Mouse (Mus musculus): ENCODE results near the gene Cks1b. TPM values are rescaled to one million over a fixed set of nuclear protein-coding genes. Genes with fewer than 3 reads are reported as not detected.
"Not testable (repeated sequence)": the region's sequence is repeated elsewhere in the genome, so short reads cannot be mapped to it uniquely, and the experiment has no call there.

Cks1b gene
- total RNA-seq, 4 experiments from 2014 or later: 2.4 to 3.5 (median 2.8) TPM

- not testable (repeated sequence) for DNase-seq (ENCODE audit: low spot score in 2 of 2)
Measured at GRCm38 (mm10) chr3:89429021-89429420, 10.8 kb upstream of the Cks1b start.

- no peak for DNase-seq (ENCODE audit: low spot score in 2 of 2)
Measured at GRCm38 (mm10) chr3:89425876-89426275, 7.7 kb upstream of the Cks1b start.

DNA sequence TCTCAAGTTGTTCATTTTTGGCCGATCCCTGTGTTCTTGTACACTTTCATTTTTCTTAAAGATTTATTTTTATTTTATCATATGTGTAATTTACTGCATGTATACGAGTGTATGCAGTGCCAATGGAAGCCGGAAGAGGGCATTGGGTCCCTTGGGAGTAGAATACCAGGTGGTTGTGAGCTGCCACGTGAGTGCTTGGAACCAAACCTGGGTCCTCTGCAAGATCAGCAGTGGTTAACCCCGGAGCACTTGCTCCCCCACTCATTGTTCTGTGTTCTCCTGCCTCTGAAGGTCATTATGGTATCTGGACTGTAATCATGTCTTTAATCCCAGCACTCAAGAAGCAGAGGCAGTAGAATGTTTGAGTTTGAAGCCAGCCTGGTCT is 7.0 kb upstream of the Cks1b start:
- DNase-seq (ENCODE audit: low spot score in 2 of 2): no peak

DNA sequence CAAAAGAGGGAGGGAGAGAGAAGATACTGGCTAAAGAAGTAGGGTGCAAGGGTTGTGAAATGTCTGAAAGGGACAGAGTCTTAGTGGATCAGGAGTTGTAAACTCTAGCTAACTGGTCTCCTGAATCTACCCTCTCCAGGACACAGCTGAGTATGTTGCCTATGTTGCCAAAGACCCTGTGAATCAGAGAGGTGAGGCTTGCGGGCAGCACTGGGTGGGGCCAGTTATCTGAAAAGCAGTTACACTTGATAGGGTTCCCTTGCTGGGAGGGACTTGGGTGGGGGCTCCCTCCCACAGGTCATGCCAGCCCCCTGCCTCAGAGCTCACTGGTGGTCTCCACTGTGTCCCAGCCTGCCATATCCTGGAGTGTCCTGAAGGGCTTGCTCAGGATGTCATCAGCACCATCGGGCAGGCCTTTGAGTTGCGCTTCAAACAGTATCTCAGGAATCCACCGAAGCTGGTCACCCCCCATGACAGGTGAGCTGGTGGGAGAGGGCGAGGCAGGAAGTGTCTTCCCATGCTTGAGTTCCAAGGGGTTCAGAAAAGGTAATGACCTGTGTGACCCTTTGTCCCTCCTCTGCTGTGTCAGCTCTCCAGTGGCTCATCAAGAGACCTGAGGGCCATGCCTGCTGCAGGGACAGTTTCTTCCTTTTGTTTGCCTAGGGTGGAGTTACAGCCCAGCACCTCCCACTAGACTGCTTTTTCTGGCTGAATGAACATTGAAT is 6.4 kb upstream of the Cks1b start:
- no peak for DNase-seq (ENCODE audit: low spot score in 2 of 2)

DNA sequence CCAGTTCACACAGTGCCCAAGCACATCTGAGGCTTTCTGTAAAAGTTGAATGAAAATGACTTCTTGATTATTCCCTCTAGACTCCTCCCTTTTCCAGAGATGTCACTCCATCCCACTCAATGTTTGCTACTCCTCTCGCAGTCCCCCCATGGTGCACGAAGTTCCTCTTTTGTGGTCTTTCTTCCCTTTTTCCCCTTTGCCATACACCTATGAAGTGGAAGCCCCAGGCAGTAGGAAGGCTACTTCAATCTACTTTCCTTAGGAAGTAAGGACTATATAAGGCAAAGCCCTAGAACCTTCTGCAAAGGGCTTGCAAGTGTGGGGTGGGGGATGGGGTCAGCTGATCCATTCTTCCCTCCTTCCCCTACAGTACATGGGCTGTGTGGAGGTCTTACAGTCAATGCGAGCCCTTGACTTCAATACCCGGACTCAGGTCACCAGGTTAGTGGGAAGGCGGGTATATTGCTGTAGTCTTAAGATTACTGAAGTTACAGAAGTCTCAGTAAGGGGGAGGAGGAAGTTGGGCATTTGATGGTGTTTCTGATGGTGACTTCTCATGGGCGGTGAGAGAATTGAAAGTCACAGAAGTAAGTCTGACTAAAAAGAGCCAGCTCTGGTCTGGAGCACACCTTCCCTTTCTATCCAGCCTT is 4.5 kb upstream of the Cks1b start:
- no peak for DNase-seq (ENCODE audit: low spot score in 2 of 2)

GRCm38 (mm10) chr3:89421810-89422473 is 3.8 kb upstream of the Cks1b start:
- no peak for DNase-seq (ENCODE audit: low spot score in 2 of 2)

DNA sequence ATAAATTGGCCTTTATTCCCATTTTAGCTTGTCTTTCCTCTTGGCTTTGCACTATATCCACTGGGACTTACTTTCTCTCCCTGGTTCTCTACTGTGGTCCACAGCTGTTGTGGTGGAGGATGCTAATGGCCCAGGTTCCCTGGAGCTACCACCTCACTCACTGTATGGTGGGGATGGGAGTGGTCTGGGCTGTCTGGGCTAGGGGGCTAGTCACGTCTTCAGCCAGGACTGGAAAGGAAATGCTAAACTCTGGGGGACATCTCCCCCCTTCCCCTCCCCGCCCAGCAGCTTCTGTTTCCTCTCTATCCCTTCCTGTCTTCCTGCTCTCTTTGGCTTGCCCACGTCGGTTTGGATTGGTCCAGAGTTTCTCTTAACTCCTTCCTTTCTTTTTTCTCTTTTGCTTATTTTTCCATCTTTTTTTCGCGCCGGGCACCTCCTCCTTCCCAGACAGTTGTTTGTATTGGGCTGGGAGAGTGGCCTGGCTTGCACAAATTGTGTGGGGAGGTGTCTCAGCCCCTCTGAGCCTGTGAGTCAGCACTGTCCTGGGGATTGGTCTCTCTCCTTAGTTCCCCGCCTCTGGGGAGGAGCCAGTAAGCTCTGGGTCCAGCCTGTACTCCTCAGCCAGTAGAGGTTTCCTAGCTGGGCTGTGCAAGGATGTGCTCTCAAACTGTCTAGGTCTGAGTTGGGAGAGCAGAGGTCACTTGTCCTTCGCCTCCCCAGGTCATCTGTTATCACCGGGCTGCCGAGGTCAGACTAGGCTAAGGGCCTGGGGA is 3.0 kb upstream of the Cks1b start:
- peak; percentile 45 to 79 for DNase-seq (ENCODE audit: low spot score in 2 of 2)

- no peak for DNase-seq (ENCODE audit: low spot score in 2 of 2)
Measured at GRCm38 (mm10) chr3:89420421-89420820, 2.2 kb upstream of the Cks1b start.

GRCm38 (mm10) chr3:89419981-89420380 is 1.8 kb upstream of the Cks1b start:
- no peak for DNase-seq (ENCODE audit: low spot score in 2 of 2)

DNA sequence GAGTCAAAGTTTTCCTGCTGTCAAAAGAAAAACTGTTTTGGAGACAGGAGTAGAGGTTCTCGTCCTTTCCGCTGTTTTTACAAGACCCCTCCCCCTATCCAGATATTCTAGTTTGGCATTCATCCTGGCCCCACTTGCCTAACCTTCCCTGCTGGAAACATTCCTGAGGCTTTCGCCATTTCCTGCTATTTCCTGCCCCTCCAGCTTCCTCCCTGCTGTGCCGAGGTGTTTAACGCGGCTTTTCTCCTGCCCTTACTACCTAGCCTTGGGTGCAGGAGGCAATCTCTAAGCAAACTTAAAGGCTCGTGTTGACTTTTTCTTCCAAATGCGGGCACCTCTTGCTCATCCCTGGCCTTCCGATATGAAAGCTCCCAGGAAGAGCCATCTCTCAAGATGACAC is 1.4 kb upstream of the Cks1b start:
- no peak for DNase-seq (ENCODE audit: low spot score in 2 of 2)

- DNase-seq (ENCODE audit: low spot score in 2 of 2): no peak
Measured at GRCm38 (mm10) chr3:89418861-89419250, 673 bp upstream of the Cks1b start.

DNA sequence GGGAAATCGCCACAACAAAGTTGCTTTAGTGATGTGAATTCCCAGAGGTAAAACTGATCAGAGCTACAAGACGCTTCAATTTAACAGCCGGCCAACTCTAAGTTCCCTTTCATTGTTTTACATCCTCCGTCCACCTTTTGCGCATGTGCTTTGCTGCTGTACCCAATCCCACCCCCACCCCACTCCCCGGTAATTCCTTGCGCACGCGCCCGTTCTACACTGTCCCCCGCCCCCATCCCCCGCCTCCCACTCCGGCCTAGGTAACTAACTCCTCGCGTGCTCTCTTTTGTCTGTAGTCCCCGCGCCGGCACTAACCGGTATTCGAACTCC is 378 bp downstream of the Cks1b start:
- no peak for DNase-seq (ENCODE audit: low spot score in 2 of 2)

GRCm38 (mm10) chr3:89417131-89417530 is 1.1 kb downstream of the Cks1b start:
- DNase-seq (ENCODE audit: low spot score in 2 of 2): no peak

DNA sequence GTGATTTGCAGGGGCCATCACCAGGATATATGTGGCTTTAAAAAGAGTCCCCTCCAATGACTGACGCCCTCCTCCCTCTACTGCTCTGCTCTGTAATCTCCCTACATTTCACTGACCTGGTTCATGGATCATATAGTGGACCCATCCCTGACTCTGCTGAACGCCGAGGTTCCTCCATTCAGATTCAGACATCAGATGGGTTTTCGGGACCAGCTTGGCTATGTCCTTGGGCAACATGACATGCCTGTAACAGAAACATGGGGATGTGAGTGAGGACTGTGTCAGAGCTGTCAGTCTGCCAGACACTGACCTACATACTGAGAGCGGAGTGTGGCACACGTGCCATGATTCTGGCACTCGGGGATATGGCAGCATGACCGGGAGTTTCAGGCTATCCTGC is 2.0 kb downstream of the Cks1b start:
- no peak for DNase-seq (ENCODE audit: low spot score in 2 of 2)

- DNase-seq (ENCODE audit: low spot score in 2 of 2): peak; percentile 100
Measured at GRCm38 (mm10) chr3:89411490-89412393, 6.4 kb downstream of the Cks1b start, which contains the start of gene Flad1. Gene Flad1, minus strand, starts transcription at chr3:89411870.

DNA sequence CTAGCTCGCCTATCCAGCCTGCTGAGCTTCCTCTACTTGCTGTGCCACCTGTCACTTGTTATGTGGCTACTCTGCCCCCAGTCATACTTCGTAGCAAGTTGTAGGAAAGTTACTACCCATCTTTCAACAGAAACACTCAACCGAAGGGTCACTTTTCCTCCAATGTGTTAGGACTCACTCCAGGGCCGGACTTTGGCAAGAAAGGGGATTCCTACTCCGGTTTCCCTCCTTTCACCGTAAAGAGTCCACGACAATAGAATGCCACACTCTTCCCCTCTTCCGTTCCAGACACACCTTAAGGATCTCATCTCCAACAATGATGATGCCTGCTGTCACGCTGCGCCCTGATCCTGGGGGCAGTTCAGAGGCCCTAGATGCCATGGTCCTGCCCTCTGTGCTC is 7.3 kb downstream of the Cks1b start:
- DNase-seq (ENCODE audit: low spot score in 2 of 2): no peak

- no peak for DNase-seq (ENCODE audit: low spot score in 2 of 2)
Measured at GRCm38 (mm10) chr3:89409701-89410100, 8.5 kb downstream of the Cks1b start.

DNA sequence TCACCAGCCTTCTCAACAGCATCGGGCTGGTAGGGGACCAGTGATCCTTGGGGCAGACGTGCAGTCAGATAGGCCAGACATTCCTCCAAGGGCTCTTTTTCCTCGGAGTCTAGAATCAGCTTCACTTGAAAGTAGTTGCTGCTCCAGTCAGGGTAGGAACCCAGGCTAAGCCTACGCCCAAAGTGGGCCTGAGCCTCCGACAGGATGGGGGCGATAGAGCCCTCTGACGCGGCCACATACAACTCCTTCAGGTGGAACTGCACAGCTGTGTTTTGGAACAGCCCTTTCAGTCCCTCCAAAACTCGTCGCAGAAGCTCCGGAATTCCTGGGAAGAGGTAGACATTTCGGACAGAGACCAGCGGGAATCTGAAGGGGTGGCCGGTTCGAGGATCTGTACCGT is 9.7 kb downstream of the Cks1b start:
- DNase-seq (ENCODE audit: low spot score in 2 of 2): no peak

GRCm38 (mm10) chr3:89406887-89407286 is 11.3 kb downstream of the Cks1b start:
- DNase-seq (ENCODE audit: low spot score in 2 of 2): no peak

DNA sequence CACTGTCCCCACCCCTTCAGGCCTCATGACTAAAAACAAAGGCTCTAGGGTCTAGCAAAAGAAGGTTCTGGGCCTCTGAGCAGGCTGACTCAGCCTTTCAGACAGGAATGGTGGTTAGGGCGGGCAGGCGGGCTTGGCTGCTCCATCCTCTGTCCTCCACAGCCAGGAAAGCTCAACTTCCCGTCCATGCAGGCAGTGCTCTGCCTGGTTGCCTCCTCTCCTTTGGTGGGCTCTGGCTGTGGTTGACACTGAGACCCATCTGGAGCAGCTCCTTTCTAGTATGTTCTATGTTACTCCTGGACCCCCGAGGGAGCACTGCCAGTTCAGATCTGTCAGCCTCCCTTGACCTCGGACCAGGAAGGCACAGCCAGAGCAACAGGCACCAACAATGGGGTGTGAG is 15.5 kb downstream of the Cks1b start, which contains the start of gene Lenep:
TSS of gene Lenep (minus strand) at position 101 of the 400 bp plus-strand sequence.
- DNase-seq (ENCODE audit: low spot score in 2 of 2): no peak

- DNase-seq (ENCODE audit: low spot score in 2 of 2): no peak
Measured at GRCm38 (mm10) chr3:89401329-89401728, 16.9 kb downstream of the Cks1b start.

Measured in left cerebral cortex, adult 8-10 months (tissue).